Mouse (Mus musculus): Measurements from ENCODE around the gene Nme8.

Gene Nme8

DNA sequence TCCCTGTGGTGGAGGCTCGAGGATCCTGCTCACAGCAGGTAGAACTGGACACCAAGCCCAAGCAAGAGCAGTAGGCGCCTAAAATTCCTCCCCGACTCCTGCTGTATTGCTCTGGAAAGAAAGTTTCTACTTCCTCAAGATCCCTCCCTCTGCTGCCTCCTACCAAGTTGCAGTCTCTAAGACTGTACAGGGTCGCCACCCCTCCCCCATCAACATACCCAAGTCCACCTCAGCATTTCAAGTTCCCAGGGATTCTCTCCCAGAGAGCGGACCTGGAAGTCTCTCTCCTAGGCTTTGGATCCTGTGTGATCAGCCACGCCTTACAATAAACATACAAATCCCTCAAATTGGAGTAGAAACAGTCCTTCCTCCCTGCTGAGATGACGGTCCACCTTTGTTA lies at the start of gene Nme8:
Nme8 (minus strand) TSS at position 5 of the 400 bp plus-strand sequence.
- no peak for DNase-seq

- no peak for DNase-seq
These were observed 48.1 kb upstream of the Nme8 start for GRCm38 (mm10) chr13:19745741-19746140.

DNA sequence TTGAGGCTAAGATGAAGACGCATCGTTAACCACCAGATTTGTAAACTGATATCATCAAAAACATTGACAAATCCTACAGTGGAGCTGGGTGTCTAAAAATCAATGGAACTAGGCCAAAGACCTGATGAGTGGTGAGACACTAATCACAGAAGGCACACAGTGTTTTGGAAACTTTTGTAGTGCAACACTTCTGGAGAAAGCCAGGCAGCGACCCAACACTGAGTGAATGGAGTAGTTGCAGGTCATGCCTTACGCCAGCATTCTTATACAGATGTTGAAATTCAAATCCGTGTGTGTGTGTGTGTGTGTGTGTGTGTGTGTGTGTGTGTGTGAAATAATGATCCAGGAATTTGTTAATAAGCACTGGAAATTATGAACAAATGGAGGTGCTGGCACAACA lies 46.9 kb upstream of the Nme8 start:
- DNase-seq, result no peak

DNA sequence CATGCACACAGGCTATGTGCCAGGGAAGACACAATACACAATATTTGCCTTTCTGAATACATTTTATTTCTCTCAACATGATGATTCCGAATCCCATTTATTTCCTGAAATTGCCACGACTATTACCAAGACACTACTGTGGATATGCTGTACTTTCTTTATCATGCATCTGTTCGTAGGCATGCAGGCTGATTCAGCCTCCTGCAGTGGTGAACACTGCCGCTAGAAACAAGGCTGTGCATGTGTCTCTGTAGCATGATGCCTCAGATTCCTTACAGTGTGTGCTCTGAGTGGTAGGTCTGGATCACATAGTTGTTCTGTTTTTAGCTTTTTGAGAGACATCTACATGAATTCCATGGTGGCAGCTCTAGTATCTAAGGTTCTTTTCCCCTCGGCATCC lies 37.0 kb upstream of the Nme8 start:
- DNase-seq, result no peak

GRCm38 (mm10) chr13:19730826-19731225 lies 33.2 kb upstream of the Nme8 start:
- peak; percentile 21 for DNase-seq

DNA sequence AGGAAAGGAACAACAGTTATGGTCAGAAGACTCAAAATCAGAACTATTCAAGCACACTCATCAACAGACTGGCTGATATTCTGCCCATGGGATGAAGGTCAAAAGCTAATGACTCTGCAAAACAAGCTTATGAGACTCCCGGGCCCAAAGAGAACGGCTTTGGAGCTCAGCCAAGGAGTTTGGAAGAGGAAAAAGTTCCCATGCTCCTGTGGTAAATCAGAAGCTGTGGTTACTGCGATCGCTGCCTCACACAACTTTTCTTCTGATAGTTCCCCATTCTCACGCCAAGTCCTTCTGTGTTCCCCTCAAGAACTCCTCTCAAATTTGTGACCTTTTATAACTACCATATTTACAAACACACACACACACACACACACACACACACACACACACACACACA lies 21.4 kb upstream of the Nme8 start:
- peak; percentile 56 for DNase-seq

DNA sequence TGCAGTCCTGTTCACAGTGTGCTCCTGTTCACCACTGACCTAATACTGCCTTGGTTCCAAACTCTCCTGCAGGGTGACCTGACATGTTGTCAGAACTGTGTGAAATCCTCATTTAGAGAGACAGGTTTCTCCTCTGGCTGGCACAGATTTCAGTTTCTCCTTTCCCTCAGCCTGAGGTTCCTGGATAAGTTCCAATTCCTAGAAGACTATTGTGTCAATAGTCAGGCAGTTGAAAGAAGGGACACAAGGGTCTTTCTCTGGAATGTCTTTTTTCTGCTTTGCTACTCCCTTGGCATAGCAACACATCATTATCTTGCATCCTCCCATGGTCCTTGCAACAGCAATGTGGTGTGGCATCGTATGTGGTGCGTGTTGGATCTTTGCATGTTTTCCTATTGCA lies 19.6 kb upstream of the Nme8 start:
- DNase-seq, result no peak

DNA sequence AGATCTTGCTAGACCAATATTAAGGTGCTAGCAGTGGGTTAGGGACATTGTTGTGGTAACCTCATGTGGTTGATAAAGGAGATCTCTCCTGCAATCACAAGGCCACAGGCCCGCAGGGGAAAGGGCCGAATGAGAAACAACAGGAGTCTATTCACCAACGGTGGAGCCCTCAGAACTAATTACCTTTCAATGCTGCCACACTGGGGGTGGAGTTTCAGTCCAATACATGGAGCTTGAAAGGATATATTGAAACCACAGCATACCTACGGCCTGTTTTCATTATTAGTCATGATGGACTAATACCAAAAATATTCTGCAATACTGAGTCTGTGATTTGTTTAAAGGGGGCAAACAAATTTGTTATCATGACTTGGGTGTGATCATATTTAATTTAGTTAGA lies 6.2 kb upstream of the Nme8 start:
- DNase-seq, result no peak

DNA sequence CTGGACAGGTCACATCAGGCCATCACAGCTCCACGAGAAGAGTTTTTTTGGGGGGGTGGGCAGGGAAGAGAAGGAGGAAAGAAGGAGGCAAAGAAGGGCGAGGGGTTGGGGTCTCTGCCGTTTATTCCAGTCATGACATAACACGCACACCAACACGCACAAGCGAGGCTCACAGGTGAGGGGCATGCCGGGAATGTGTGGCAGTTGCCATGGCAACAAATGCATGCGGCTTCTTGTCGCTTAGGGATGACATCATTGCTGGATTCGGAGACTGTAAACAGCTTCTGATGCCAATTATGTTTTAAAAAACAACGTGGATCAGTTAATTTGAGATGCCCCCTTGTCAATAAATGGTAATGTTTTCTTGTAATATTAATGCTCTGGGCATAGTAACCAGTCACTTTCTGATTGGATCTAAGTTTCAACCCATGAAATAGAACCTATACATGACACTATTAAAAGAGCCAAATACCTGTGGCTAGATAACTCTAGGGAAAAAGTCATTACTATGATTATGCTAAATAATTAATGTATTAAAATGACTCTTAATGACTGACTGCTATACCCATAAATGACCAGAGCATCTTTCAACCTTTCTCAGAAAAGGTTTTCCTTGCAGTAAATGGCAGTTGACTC lies 4.0 kb upstream of the Nme8 start:
- DNase-seq, result no peak

- DNase-seq, result no peak
These were observed 3.3 kb upstream of the Nme8 start for GRCm38 (mm10) chr13:19700733-19701442.

DNA sequence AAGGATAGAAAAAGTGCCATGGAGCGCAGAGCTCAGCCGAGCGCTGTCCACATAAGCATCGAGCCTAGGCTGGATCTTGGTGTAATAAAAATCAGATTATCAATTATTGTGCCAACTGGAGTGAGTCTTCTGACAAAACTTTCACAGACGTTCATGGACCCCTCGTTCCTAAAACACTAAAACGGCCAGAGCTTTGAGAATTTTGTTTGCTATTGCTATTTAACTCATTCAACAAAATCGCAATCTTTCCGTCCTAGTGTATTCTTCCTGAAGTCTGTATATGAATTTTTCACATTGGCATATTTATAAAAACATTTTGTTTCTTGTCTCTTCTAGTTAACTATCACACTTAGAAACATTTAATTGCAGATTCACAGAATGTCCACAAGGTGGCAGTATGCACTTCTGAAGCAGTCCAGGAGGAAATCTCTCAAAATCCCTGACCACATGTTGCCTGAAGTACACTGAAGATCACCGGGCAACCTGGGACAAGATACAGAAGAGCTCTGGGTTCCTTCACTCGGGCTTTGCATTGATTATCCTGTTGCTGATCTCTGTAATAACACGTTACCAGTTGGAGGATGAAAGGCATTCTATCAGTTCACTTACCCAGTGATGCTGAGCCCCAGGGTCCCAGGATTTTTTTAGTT lies 1.1 kb upstream of the Nme8 start:
- DNase-seq, result peak; percentile 13

DNA sequence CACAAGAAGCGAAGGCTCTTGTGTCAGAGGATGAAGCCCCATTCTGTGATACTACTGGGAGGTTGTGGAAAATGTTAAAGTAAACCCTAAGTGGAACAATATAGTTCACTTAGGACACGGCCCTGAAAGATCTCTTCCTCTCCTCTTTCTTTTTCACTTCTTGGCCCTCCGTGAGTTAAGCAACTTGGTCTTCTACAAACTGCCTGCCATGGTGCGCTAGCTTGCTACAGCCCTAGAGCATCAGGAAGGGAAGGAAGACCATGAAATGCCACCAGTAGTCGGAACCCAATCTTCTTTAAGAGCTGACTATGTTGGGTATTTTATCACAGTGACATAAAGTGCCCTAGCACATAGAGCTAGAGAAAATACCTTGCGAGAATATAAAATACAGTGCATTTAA lies 7.2 kb downstream of the Nme8 start:
- DNase-seq, result no peak

- DNase-seq, result no peak
These were observed 7.6 kb downstream of the Nme8 start for GRCm38 (mm10) chr13:19689971-19690370.

- DNase-seq, result peak; percentile 55
These were observed 13.6 kb downstream of the Nme8 start for GRCm38 (mm10) chr13:19684007-19684406.

- DNase-seq, result peak; percentile 7
These were observed 14.5 kb downstream of the Nme8 start for GRCm38 (mm10) chr13:19682879-19683640.

GRCm38 (mm10) chr13:19674601-19675000 lies 23.0 kb downstream of the Nme8 start:
- DNase-seq, result no peak

GRCm38 (mm10) chr13:19674025-19674424 lies 23.6 kb downstream of the Nme8 start:
- no peak for DNase-seq

DNA sequence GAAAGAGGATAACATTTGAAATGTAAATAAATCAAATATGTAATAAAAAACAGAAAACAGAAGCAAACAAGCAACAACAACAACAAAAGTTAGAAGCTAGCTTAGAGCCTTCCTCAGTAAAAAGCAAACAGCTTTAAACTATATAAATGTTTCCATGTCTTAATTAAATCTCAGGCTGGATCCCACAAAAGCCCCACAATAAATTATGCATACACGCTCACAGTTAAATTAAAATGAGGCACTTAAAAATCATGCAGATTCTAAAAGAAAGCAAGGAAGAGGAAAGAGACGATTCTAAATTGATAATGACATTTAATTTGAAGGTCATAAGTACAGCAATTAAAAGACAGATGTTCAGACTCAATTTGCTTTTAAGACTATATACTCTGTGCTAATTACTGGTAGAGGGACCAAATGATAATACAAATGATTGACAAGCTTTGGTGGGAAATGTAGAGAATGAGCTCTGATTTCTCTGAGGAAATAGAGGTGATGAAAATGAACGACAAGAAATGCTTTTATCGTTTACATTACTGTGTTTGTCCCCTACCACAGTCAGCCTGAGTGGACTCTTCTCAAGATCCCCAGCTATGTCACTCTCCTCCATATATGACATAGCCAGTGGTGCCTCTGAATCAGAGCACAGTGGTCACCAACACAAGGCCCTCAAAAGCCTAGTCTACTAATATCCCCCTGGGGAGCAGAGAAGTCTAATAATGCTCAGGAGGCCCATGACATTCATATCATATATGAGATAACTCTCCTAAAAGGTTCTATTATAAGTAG lies 29.0 kb downstream of the Nme8 start:
- no peak for DNase-seq

- no peak for DNase-seq
These were observed 45.2 kb downstream of the Nme8 start for GRCm38 (mm10) chr13:19652405-19652804.

DNA sequence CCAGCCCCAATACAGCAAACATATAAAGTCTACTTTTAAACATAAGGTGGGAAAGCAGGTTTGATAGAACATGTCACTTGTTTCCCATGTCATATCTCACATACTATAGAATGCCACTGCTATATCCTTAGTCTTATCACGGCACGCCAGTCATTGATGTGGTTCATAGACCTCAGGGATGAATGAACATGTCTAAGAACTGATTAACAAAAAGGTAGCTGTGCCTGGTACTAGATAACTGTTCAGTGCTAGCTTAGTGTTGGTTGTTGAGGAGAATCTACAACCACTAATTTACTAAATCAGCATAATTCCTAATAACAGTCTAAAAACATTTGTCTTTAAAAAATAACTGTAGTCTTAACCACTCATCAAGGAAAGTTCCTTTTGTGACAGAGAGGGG lies 47.8 kb downstream of the Nme8 start:
- no peak for DNase-seq

DNA sequence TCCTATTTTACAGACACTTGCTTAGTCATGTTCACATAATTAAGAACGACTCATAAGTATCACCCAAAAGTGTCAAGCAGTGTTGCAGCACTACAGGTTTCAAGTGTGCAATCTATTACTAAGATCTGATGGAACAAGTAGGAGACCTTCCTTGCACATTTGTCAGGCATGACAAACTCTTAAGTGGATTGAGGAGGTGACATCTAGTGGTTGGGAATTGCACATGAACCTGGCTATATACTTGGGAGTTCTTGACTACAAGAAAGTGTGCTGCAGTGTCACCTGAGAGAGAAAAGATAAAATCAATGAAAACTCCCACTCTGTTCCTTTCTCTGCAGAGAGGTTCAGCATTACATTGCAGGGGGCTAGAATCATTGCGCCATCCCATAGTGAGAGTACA lies 53.4 kb downstream of the Nme8 start:
- DNase-seq, result no peak

DNA sequence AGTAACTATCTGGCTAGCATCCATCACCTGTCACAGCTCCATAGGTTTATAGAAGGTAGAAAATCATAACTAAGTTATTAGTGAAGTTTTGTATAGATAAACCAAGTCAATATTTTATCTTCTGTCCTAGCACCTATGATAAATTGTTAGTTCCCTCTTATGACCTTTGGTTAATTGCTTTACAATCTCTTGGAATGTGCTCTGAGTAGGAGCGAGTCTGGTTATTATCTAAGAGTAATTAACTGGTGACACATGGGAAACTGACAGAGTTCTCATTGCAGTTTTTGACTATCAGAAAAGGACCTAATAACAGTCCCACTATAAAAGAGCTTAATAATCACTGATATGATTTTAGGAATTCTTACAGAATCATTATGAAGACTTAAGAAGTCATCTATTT lies 54.1 kb downstream of the Nme8 start:
- no peak for DNase-seq
